Mouse (Mus musculus): ENCODE measurements around the gene Mpdz. TPM values are rescaled to one million over a fixed set of nuclear protein-coding genes. Genes with fewer than 3 reads are reported as not detected.
A peak's percentile ranks its signal among the peaks of the same experiment; 100 is the strongest.

Mpdz gene
- 44.0 and 51.3 TPM in 2 replicates for polyA plus RNA-seq (2014; fragmentation: Nextera tagmentation; extraction: Ambion mirVana)

DNA sequence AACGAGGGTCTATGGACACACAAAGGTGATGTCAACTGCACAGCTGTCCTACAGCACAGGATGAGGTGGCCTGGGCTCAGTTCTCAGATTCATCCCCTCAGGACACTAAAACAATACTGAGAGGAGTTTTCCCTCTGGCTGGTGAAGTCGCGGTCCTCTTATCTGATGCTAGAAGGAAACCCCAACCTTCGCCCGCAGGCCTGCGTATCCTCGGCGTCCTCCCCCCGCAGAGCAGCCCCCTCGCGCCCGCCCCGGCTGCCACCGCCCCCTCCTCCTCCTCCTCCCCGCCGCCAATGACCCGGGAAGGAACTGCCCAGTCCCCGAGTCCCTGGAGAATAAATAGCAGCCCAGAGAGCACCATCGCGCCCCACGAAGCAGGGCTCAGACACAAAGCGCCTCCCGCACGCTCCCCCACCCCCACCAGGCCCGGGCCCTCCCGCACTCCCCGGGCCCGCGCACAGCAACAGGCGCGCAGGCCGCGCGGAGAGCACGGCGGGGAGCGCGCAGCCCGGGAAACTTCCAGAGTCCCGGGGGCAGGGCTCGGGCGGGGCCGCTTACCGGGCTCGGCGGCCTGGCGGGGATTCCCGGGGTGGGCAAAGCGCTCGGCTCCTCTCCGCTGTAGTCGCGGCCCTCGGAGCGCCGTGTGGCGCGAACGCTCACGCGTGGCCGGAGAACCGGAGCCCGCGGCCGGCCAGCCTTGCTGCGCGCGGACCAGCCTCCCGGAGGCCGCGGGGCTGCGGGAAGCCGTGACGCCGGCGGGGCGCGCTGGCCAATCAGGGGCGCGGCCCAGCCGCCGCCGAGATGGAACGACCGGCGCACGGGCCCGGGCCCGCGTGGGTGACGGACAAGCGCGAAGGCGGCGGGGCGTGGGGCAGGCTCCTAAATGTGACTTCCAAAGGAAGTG lies at the start of gene Mpdz:
Mpdz (minus strand) TSS at position 738 of the 904 bp plus-strand sequence.
- H3K4me3 ChIP-seq (ENCODE audit: low read depth, low read length) = peak within 1 kb of the TSS; percentile 91
- DNase-seq (ENCODE audit: low spot score) = peak; percentile 84
- H3K36me3 ChIP-seq (ENCODE audit: control insufficient read depth, insufficient read depth, low read length) = no peaks in the 10 kb centered on the region
- peak within 1 kb of the TSS; percentile 85 for H3K27ac ChIP-seq (ENCODE audit: low read depth, low read length)
- ATAC-seq (ENCODE audit: insufficient read depth, low FRiP score, low TSS enrichment) = peak; percentile 96
- WGBS = under 1% methylated on average over 79 of the region's 97 CpGs
- peak within 1 kb of the TSS; percentile 71 for H3K4me2 ChIP-seq (ENCODE audit: low read depth)
- H3K4me1 ChIP-seq (ENCODE audit: control insufficient read depth, insufficient read depth, low read length) = no peaks in the 10 kb centered on the region
- no peaks in the 10 kb centered on the region for H3K27me3 ChIP-seq (ENCODE audit: control insufficient read depth, insufficient read depth, low read length)
- no peaks in the 10 kb centered on the region for H3K9me3 ChIP-seq (ENCODE audit: control insufficient read depth, low read length)
- H3K9ac ChIP-seq (ENCODE audit: low read length) = peak within 1 kb of the TSS; percentile 95

DNA sequence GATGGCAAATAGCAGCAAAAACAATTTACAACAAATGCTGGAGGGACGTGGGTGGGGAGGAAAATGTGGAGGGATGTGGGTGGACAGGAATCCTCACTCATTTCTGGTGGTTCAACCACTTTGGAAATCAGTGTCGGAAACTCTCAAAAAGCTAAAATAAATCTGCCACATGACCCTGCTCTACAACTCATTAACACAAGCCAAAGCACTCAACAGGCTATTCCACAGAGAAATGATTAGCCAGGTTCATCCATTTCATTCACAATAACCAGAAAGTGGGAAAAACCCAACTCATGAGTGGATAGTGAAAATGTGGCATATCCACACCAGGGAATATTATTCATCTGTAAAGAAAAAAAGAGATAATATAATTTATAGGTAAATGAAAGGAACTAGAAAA lies 47.9 kb upstream of the Mpdz start:
- WGBS = 88% methylated on average over 2 of the region's 2 CpGs
- H3K9ac ChIP-seq (ENCODE audit: low read length) = no peak overlapping the region
- H3K27me3 ChIP-seq (ENCODE audit: control insufficient read depth, insufficient read depth, low read length) = no peaks in the 10 kb centered on the region
- no peaks in the 10 kb centered on the region for H3K9me3 ChIP-seq (ENCODE audit: control insufficient read depth, low read length)
- ATAC-seq (ENCODE audit: insufficient read depth, low FRiP score, low TSS enrichment) (no peak), DNase-seq (ENCODE audit: low spot score) (no peak)
- no peaks in the 10 kb centered on the region for H3K4me1 ChIP-seq (ENCODE audit: control insufficient read depth, insufficient read depth, low read length)
- H3K4me3 ChIP-seq (ENCODE audit: low read depth, low read length) = no peak overlapping the region
- no peak overlapping the region for H3K27ac ChIP-seq (ENCODE audit: low read depth, low read length)
- H3K36me3 ChIP-seq (ENCODE audit: control insufficient read depth, insufficient read depth, low read length) = no peaks in the 10 kb centered on the region
- H3K4me2 ChIP-seq (ENCODE audit: low read depth) = no peak overlapping the region

DNA sequence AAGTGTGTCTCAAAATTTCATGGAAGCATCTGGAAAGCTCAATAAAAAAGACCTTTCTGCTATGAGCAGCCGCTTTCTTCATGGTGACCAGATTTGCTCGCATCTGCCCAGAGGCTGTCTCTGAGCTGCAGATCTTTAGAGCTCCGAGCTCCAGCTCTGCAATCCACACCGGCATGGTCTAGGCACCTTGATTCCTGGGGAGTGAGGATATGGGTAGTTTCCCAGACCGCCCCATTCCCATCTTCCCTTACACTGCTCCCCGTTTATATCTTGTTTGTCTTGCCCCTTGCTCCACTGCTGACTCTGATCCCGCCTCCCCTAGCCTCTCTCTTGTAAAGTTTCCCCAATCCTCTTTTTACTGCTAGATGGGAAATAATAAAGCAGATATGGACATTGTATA lies 42.0 kb upstream of the Mpdz start:
- no peak for ATAC-seq (ENCODE audit: insufficient read depth, low FRiP score, low TSS enrichment)
- no peaks in the 10 kb centered on the region for H3K36me3 ChIP-seq (ENCODE audit: control insufficient read depth, insufficient read depth, low read length)
- no peak overlapping the region for H3K27ac ChIP-seq (ENCODE audit: low read depth, low read length)

DNA sequence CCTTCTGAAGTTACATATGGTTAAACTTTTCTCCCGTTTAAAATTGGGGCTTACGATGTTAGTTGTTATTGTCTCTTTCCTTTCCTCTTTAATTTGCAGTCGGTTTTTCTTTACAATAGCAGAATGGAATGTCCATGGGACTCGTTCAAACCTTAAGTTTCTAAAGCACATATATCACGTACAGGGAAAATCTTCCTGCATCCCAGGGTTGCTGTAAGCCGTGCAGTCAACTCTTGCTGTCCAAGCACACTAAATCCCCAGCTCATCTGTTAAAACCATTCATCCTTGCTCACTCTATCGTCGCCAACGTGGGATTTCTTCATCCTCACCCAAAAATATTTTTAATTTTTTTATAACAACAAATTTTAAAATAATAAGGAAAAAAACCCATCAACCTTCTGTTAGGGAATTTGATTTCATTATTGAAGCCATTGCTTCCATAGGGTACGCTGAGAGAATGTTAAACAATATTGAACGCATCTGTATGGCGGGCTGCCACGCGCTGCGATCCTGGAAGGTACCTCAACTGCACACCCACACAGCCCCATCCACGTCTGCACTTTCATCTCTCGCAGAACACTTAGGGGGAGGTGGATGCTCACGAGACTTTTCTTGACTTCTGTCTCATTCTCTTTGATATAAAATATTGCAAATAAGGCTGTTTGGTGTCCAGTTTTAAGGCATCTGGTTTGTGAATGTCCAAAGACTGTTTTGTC lies 41.4 kb upstream of the Mpdz start:
- no peak for DNase-seq (ENCODE audit: low spot score)
- ATAC-seq (ENCODE audit: insufficient read depth, low FRiP score, low TSS enrichment) = no peak
- Histone ChIP-seq H3K9ac (ENCODE audit: low read length) (no peak overlapping the region), H3K4me3 (ENCODE audit: low read depth, low read length) (no peak overlapping the region), H3K4me1 (ENCODE audit: control insufficient read depth, insufficient read depth, low read length) (no peaks in the 10 kb centered on the region), H3K4me2 (ENCODE audit: low read depth) (no peak overlapping the region), H3K9me3 (ENCODE audit: control insufficient read depth, low read length) (no peaks in the 10 kb centered on the region), H3K27me3 (ENCODE audit: control insufficient read depth, insufficient read depth, low read length) (no peaks in the 10 kb centered on the region), H3K36me3 (ENCODE audit: control insufficient read depth, insufficient read depth, low read length) (no peaks in the 10 kb centered on the region), H3K27ac (ENCODE audit: low read depth, low read length) (no peak overlapping the region)
- WGBS = 69% methylated on average over 18 of the region's 18 CpGs

More for the DNA sequence above, 42.0 kb upstream of the Mpdz start:
- Histone ChIP-seq H3K4me1 (ENCODE audit: control insufficient read depth, insufficient read depth, low read length) (no peaks in the 10 kb centered on the region), H3K27me3 (ENCODE audit: control insufficient read depth, insufficient read depth, low read length) (no peaks in the 10 kb centered on the region), H3K9me3 (ENCODE audit: control insufficient read depth, low read length) (no peaks in the 10 kb centered on the region), H3K4me3 (ENCODE audit: low read depth, low read length) (no peak overlapping the region), H3K9ac (ENCODE audit: low read length) (no peak overlapping the region), H3K4me2 (ENCODE audit: low read depth) (no peak overlapping the region)
- 71% methylated on average over 7 of the region's 7 CpGs for WGBS
- no peak for DNase-seq (ENCODE audit: low spot score)

DNA sequence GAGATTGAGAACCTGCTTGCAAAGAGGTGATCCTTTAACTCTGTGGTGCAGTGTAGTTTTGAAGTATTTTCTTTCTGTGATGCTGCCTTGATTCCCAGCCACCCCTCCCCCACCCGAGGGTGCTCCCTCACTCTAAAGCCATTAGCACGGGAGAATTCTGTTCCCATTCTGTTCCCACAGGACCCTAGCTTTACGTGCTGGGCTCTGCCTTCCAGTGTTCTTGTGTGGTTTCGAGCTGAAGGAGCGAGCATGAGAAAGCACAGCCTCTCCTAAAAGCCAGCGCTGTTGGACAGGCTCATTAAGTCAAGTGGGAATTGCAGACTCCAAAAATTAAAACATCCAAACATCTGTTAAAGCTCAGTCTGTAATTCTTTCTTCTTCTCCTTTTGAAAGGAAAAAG lies 40.5 kb upstream of the Mpdz start:
- Histone ChIP-seq H3K9me3 (ENCODE audit: control insufficient read depth, low read length) (no peaks in the 10 kb centered on the region), H3K27me3 (ENCODE audit: control insufficient read depth, insufficient read depth, low read length) (no peaks in the 10 kb centered on the region), H3K4me3 (ENCODE audit: low read depth, low read length) (no peak overlapping the region), H3K9ac (ENCODE audit: low read length) (no peak overlapping the region), H3K4me1 (ENCODE audit: control insufficient read depth, insufficient read depth, low read length) (no peaks in the 10 kb centered on the region), H3K36me3 (ENCODE audit: control insufficient read depth, insufficient read depth, low read length) (no peaks in the 10 kb centered on the region), H3K4me2 (ENCODE audit: low read depth) (no peak overlapping the region), H3K27ac (ENCODE audit: low read depth, low read length) (no peak overlapping the region)
- WGBS = 13% methylated on average over 6 of the region's 6 CpGs
- DNase-seq (ENCODE audit: low spot score) = no peak
- no peak; the same call in 1 of the 2 replicates for ATAC-seq (ENCODE audit: insufficient read depth, low FRiP score, low TSS enrichment)

DNA sequence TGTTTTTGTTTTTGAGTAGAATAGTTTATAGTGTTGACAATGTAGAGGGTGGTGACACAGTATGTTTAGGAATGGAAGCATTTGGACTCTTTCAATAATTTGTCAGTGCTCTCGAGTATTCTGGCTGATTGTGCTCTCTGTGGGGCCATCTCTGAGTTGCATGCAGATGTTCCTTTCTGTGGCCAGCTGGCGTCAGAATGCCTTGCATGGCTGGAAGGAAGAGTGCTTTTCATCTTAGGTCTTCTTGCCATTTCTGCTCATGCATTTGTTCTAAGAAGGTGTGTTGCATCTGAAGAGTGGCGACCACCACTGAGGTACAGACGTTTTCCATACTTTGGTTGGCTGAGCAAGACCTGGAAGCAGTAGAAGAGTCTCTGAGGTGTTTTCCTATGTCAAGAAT lies 24.2 kb upstream of the Mpdz start:
- H3K27me3 ChIP-seq (ENCODE audit: control insufficient read depth, insufficient read depth, low read length) = no peaks in the 10 kb centered on the region
- ATAC-seq (ENCODE audit: insufficient read depth, low FRiP score, low TSS enrichment) (no peak), DNase-seq (ENCODE audit: low spot score) (no peak)
- no peaks in the 10 kb centered on the region for H3K36me3 ChIP-seq (ENCODE audit: control insufficient read depth, insufficient read depth, low read length)
- H3K9me3 ChIP-seq (ENCODE audit: control insufficient read depth, low read length) = no peaks in the 10 kb centered on the region
- H3K4me2 ChIP-seq (ENCODE audit: low read depth) = no peak overlapping the region
- H3K9ac ChIP-seq (ENCODE audit: low read length) = no peak overlapping the region
- no peak overlapping the region for H3K4me3 ChIP-seq (ENCODE audit: low read depth, low read length)
- 81% methylated on average over 4 of the region's 4 CpGs for WGBS
- H3K27ac ChIP-seq (ENCODE audit: low read depth, low read length) = no peak overlapping the region
- H3K4me1 ChIP-seq (ENCODE audit: control insufficient read depth, insufficient read depth, low read length) = no peaks in the 10 kb centered on the region

DNA sequence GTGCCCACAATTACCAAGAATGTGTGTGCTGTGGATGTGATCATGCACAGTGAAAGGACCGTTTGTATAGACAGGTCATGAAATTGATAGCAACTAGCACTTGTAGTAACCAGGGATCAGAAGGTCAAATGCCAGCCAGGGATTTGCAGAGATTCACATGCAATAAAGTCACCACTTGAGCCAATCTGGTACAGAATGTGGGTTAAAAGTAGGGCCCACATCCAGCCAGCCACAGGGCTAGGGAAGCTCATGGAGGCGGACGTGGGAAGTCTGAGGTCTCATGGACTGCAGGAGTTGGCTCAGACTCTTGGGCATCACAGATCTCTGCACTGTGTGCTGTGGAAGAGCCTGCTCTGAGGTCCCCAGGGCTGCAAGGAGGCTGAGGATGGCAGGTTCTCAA lies 22.6 kb upstream of the Mpdz start:
- Histone ChIP-seq H3K4me1 (ENCODE audit: control insufficient read depth, insufficient read depth, low read length) (no peaks in the 10 kb centered on the region), H3K27ac (ENCODE audit: low read depth, low read length) (no peak overlapping the region), H3K4me2 (ENCODE audit: low read depth) (no peak overlapping the region), H3K36me3 (ENCODE audit: control insufficient read depth, insufficient read depth, low read length) (no peaks in the 10 kb centered on the region), H3K9ac (ENCODE audit: low read length) (no peak overlapping the region), H3K9me3 (ENCODE audit: control insufficient read depth, low read length) (no peaks in the 10 kb centered on the region), H3K27me3 (ENCODE audit: control insufficient read depth, insufficient read depth, low read length) (no peaks in the 10 kb centered on the region), H3K4me3 (ENCODE audit: low read depth, low read length) (no peak overlapping the region)
- ATAC-seq (ENCODE audit: insufficient read depth, low FRiP score, low TSS enrichment) (no peak), DNase-seq (ENCODE audit: low spot score) (no peak)
- WGBS = 88% methylated on average over 3 of the region's 3 CpGs

DNA sequence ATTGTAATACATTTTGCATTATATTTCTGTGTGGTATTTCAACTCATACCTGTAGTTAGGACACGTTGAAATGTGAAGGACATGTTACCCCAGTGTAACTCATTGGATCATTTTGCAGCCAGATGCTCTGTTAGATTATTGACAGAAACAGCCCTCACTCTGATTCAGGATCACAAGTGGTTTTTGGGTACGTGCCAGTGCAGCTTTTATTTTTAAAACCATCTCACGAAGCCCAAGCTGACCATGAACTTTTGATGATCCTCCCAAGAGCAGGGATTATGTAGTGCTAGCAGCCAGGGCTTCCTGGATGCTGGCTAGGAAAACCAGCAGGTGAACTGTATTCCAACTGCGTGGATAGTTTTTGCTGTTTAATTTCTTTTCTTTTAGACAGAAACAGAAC lies 19.6 kb upstream of the Mpdz start:
- 79% methylated on average over 4 of the region's 4 CpGs for WGBS

More for the DNA sequence above, 19.6 kb upstream of the Mpdz start:
- H3K9ac ChIP-seq (ENCODE audit: low read length) = no peak overlapping the region
- no peak overlapping the region for H3K4me3 ChIP-seq (ENCODE audit: low read depth, low read length)
- no peak overlapping the region for H3K4me2 ChIP-seq (ENCODE audit: low read depth)
- H3K27ac ChIP-seq (ENCODE audit: low read depth, low read length) = no peak overlapping the region
- H3K36me3 ChIP-seq (ENCODE audit: control insufficient read depth, insufficient read depth, low read length) = no peaks in the 10 kb centered on the region
- DNase-seq (ENCODE audit: low spot score) = no peak
- ATAC-seq (ENCODE audit: insufficient read depth, low FRiP score, low TSS enrichment) = no peak
- no peaks in the 10 kb centered on the region for H3K27me3 ChIP-seq (ENCODE audit: control insufficient read depth, insufficient read depth, low read length)
- no peaks in the 10 kb centered on the region for H3K4me1 ChIP-seq (ENCODE audit: control insufficient read depth, insufficient read depth, low read length)
- no peaks in the 10 kb centered on the region for H3K9me3 ChIP-seq (ENCODE audit: control insufficient read depth, low read length)

Measured in neural tube, embryonic 11.5 days (tissue).